Mouse (Mus musculus) cortical plate, adult 2 months (tissue): Measurements from ENCODE around the gene Parvb. TPM values are rescaled to one million over a fixed set of nuclear protein-coding genes. Genes with fewer than 3 reads are reported as not detected.

ENCODE experiments used
- H3K27ac ChIP-seq: fragments of 200-500 bp; 2 replicates; pipeline ENCODE4 v1.5.1; 2012; ENCODE audit warnings: low read length, control low read depth, inconsistent platforms; ENCODE audit not compliant: insufficient read depth
- H3K4me1 ChIP-seq: fragments of 200-500 bp; 2 replicates; pipeline ENCODE4 v1.6.1; 2011; ENCODE audit warnings: low read length; ENCODE audit not compliant: control insufficient read depth, insufficient read depth
- H3K4me3 ChIP-seq: fragments of 200-500 bp; 2 replicates; pipeline ENCODE4 v1.5.1; 2011; ENCODE audit warnings: mild to moderate bottlenecking, low read length, control low read depth; ENCODE audit not compliant: insufficient read depth
- CTCF ChIP-seq: fragments of 200-500 bp; IDR thresholded peaks from 2 replicates; pipeline ENCODE4 v1.5.1; 2011; ENCODE audit warnings: mild to moderate bottlenecking, control low read depth, low read length; ENCODE audit not compliant: insufficient read depth; ENCODE audit errors: extremely low read depth
- POLR2A ChIP-seq: fragments of 200-500 bp; IDR thresholded peaks from 2 replicates; pipeline ENCODE4 v1.6.1; 2011; ENCODE audit warnings: mild to moderate bottlenecking, low read length, control low read depth; ENCODE audit not compliant: insufficient read depth; ENCODE audit errors: extremely low read depth
- polyA plus RNA-seq: library from polyadenylated mRNA; depleted of rRNA; stranded (reverse); fragments of >200 nt; gene quantifications from 2 replicates; pipeline ENCODE4 v1.2.3, GENCODE M21; 2012

Gene Parvb
- polyA plus RNA-seq, 1 experiment = 13.8 TPM

GRCm38 (mm10) chr15:84232609-84233008, 766 bp downstream of the Parvb start:
- TF ChIP-seq CTCF (no peak), POLR2A (no peak)
- Histone ChIP-seq H3K27ac (peak overlapping the region; percentile 38; the same call in 1 of the 2 replicates), H3K4me3 (peak overlapping the region; percentile 36), H3K4me1 (peaks cover 4% of the 10 kb centered on the region; the same call in 1 of the 2 replicates)

GRCm38 (mm10) chr15:84234794-84235581, 3.1 kb downstream of the Parvb start:
- TF ChIP-seq CTCF (0 out of 2 replicates have a peak, but pooled peaks have one; percentile 9), POLR2A (no peak)
- peak overlapping the region; percentile 3; the same call in 1 of the 2 replicates for H3K27ac ChIP-seq
- H3K4me3 ChIP-seq = no peak overlapping the region
- peaks cover 4% of the 10 kb centered on the region; the same call in 1 of the 2 replicates for H3K4me1 ChIP-seq

- Histone ChIP-seq H3K4me3 (no peak overlapping the region), H3K27ac (no peak overlapping the region), H3K4me1 (peaks cover 4% of the 10 kb centered on the region; the same call in 1 of the 2 replicates)
- TF ChIP-seq POLR2A (no peak), CTCF (no peak)
Observed at GRCm38 (mm10) chr15:84235646-84236045, 3.8 kb downstream of the Parvb start.

- Histone ChIP-seq H3K4me1 (no peaks in the 10 kb centered on the region), H3K27ac (no peak overlapping the region), H3K4me3 (no peak overlapping the region)
- TF ChIP-seq CTCF (no peak), POLR2A (no peak)
Observed at GRCm38 (mm10) chr15:84238552-84238951, 6.7 kb downstream of the Parvb start.

GRCm38 (mm10) chr15:84238991-84239401, 7.2 kb downstream of the Parvb start:
- H3K4me3 ChIP-seq = no peak overlapping the region
- no peaks in the 10 kb centered on the region for H3K4me1 ChIP-seq
- H3K27ac ChIP-seq = no peak overlapping the region
- TF ChIP-seq POLR2A = no peak
- TF ChIP-seq CTCF = no peak

GRCm38 (mm10) chr15:84241520-84241919, 9.7 kb downstream of the Parvb start:
- Histone ChIP-seq H3K4me3 (no peak overlapping the region), H3K27ac (no peak overlapping the region), H3K4me1 (peaks cover 2% of the 10 kb centered on the region; the same call in 1 of the 2 replicates)
- no peak for TF ChIP-seq POLR2A
- no peak for TF ChIP-seq CTCF

- TF ChIP-seq POLR2A = no peak
- no peak for TF ChIP-seq CTCF
- Histone ChIP-seq H3K27ac (no peak overlapping the region), H3K4me3 (no peak overlapping the region)
Observed at GRCm38 (mm10) chr15:84245104-84245503, 13.3 kb downstream of the Parvb start.

GRCm38 (mm10) chr15:84246195-84246594, 14.4 kb downstream of the Parvb start:
- H3K4me3 ChIP-seq = no peak overlapping the region
- peaks cover 2% of the 10 kb centered on the region; the same call in 1 of the 2 replicates for H3K4me1 ChIP-seq
- H3K27ac ChIP-seq = no peak overlapping the region
- no peak for TF ChIP-seq CTCF
- no peak for TF ChIP-seq POLR2A

More at GRCm38 (mm10) chr15:84245104-84245503, 13.3 kb downstream of the Parvb start:
- peaks cover 2% of the 10 kb centered on the region; the same call in 1 of the 2 replicates for H3K4me1 ChIP-seq

- Histone ChIP-seq H3K4me1 (peaks cover 2% of the 10 kb centered on the region; the same call in 1 of the 2 replicates), H3K4me3 (no peak overlapping the region), H3K27ac (no peak overlapping the region)
- no peak for TF ChIP-seq CTCF
- no peak for TF ChIP-seq POLR2A
Observed at GRCm38 (mm10) chr15:84247309-84247708, 15.5 kb downstream of the Parvb start.

GRCm38 (mm10) chr15:84251227-84251626, 19.4 kb downstream of the Parvb start:
- H3K4me3 ChIP-seq = no peak overlapping the region
- TF ChIP-seq POLR2A (no peak), CTCF (no peak)
- no peaks in the 10 kb centered on the region for H3K4me1 ChIP-seq
- no peak overlapping the region for H3K27ac ChIP-seq
